In genomic region chr7:115258626-115259025, GRCm38 (mm10) we compare ENCODE assay signal across 19 mouse cellular contexts.
A peak's percentile ranks its signal among the peaks of the same experiment; 100 is the strongest.
DNase-seq lines count a peak whose midpoint lies in the region; ATAC-seq and TF ChIP-seq lines count a peak whose summit lies in the region.
"Had no signal": no experiment of that assay in that cellular context is flagged by ENCODE, and none has a peak within 500 bp of the region (broad histone marks: within the 10 kb centered on the region; RNA-seq: fewer than 3 reads in every experiment).

No protein-coding gene starts in this region.

- H3K9me3 ChIP-seq in forebrain, embryonic 10.5 days = no peaks in the 10 kb centered on the region
- no peaks in the 10 kb centered on the region for H3K9me3 ChIP-seq in forebrain, embryonic 11.5 days (ENCODE audit: control insufficient read depth, low read length)
- H3K9me3 ChIP-seq in stomach, postnatal 0 days (ENCODE audit: control insufficient read depth, low read length) = no peaks in the 10 kb centered on the region
- H3K9me3 ChIP-seq: G1E; midbrain, embryonic 12.5 days; neural tube, embryonic 13.5 days; stomach, embryonic 15.5 days had no signal

- ATAC-seq in forebrain, embryonic 11.5 days (replicated peaks; ENCODE audit: low FRiP score) = no peak
- no peak for ATAC-seq in stomach, postnatal 0 days (ENCODE audit: low FRiP score, low TSS enrichment)
- no peak for ATAC-seq in CD4-positive, CD25-positive, alpha-beta regulatory T cell, adult 4 months
- ATAC-seq: intestine, embryonic 16.5 days; liver, postnatal 0 days had no signal

- peaks cover 7% of the 10 kb centered on the region for H3K4me1 ChIP-seq in forebrain, embryonic 10.5 days
- no peaks in the 10 kb centered on the region for H3K4me1 ChIP-seq in forebrain, embryonic 11.5 days (replicated peaks; ENCODE audit: control insufficient read depth, insufficient read depth, low read length)
- H3K4me1 ChIP-seq in stomach, postnatal 0 days (replicated peaks; ENCODE audit: control insufficient read depth, insufficient read depth) = no peaks in the 10 kb centered on the region
- H3K4me1 ChIP-seq: midbrain, embryonic 12.5 days; neural tube, embryonic 13.5 days; stomach, embryonic 15.5 days had no signal

- peaks cover 4% of the 10 kb centered on the region; the same call in 1 of the 2 replicates for H3K27me3 ChIP-seq in forebrain, embryonic 10.5 days (ENCODE audit: poor library complexity, severe bottlenecking)
- H3K27me3 ChIP-seq in forebrain, embryonic 11.5 days (ENCODE audit: control insufficient read depth, insufficient read depth, low read length) = no peaks in the 10 kb centered on the region
- H3K27me3 ChIP-seq in stomach, postnatal 0 days (ENCODE audit: control insufficient read depth, insufficient read depth, low read length) = no peaks in the 10 kb centered on the region
- H3K27me3 ChIP-seq: midbrain, embryonic 12.5 days; neural tube, embryonic 13.5 days; stomach, embryonic 15.5 days had no signal

- H3K4me3 ChIP-seq in forebrain, embryonic 10.5 days = no peak overlapping the region
- no peak overlapping the region for H3K4me3 ChIP-seq in forebrain, embryonic 11.5 days (ENCODE audit: low read depth, low read length)
- H3K4me3 ChIP-seq in stomach, postnatal 0 days (ENCODE audit: low read depth, low read length) = no peak overlapping the region
- H3K4me3 ChIP-seq: midbrain, embryonic 12.5 days; neural tube, embryonic 13.5 days; stomach, embryonic 15.5 days had no signal

- H3K36me3 ChIP-seq in forebrain, embryonic 10.5 days (replicated peaks) = no peaks in the 10 kb centered on the region
- H3K36me3 ChIP-seq in forebrain, embryonic 11.5 days (ENCODE audit: control insufficient read depth, insufficient read depth, low read length) = no peaks in the 10 kb centered on the region
- H3K36me3 ChIP-seq in stomach, postnatal 0 days (ENCODE audit: control insufficient read depth, insufficient read depth, low read length) = no peaks in the 10 kb centered on the region
- H3K36me3 ChIP-seq: G1E; midbrain, embryonic 12.5 days; neural tube, embryonic 13.5 days; stomach, embryonic 15.5 days had no signal

- TF ChIP-seq CTCF in stomach, postnatal 0 days (IDR thresholded peaks at IDR 0.05; ENCODE audit: low read depth) = no peak

- H3K27ac ChIP-seq in forebrain, embryonic 10.5 days = 0 out of 2 replicates have a peak overlapping the region, but pooled peaks have one; percentile 25
- no peak overlapping the region for H3K27ac ChIP-seq in forebrain, embryonic 11.5 days (ENCODE audit: low read depth, low read length)
- H3K27ac ChIP-seq in stomach, postnatal 0 days (replicated peaks) = no peak overlapping the region
- H3K27ac ChIP-seq: midbrain, embryonic 12.5 days; neural tube, embryonic 13.5 days; stomach, embryonic 15.5 days had no signal

- no peak for DNase-seq in forebrain, embryonic 10.5 days (ENCODE audit: extremely low spot score, low spot score)
- DNase-seq in forebrain, embryonic 11.5 days (ENCODE audit: low spot score) = no peak
- DNase-seq in left cerebral cortex, postnatal 10 days (ENCODE audit: extremely low spot score in 1 of 2, low spot score in 2 of 2) = peak; percentile 7 to 22
- no peak for DNase-seq in left cerebral cortex, postnatal 36 days (ENCODE audit: low spot score in 2 of 2)
- DNase-seq in right cerebral cortex, postnatal 4 days = peak; percentile 6
- DNase-seq in right cerebral cortex, postnatal 25 days = no peak
- peak; percentile 14 for DNase-seq in stomach, postnatal 0 days (ENCODE audit: low spot score)
- DNase-seq: cerebellum, adult 18-20 months; heart, adult 18-20 months; kidney, postnatal 36 days; liver, postnatal 0 days; right cerebral cortex, postnatal 14 days; thymus, postnatal 4 days had no signal

- no peak overlapping the region for H3K4me2 ChIP-seq in forebrain, embryonic 11.5 days (ENCODE audit: low read depth, low read length, severe bottlenecking)
- H3K4me2 ChIP-seq in stomach, postnatal 0 days (replicated peaks; ENCODE audit: low read depth) = no peak overlapping the region
- H3K4me2 ChIP-seq: midbrain, embryonic 12.5 days; neural tube, embryonic 13.5 days; stomach, embryonic 15.5 days had no signal

- 38% methylated on average over 3 of the region's 3 CpGs for WGBS in forebrain, embryonic 10.5 days
- WGBS in forebrain, embryonic 11.5 days = 32% methylated on average over 3 of the region's 3 CpGs
- 36% methylated on average over 3 of the region's 3 CpGs for WGBS in stomach, postnatal 0 days

- H3K9ac ChIP-seq in forebrain, embryonic 11.5 days (ENCODE audit: low read length) = no peak overlapping the region
- no peak overlapping the region for H3K9ac ChIP-seq in stomach, postnatal 0 days (ENCODE audit: low read length)
- H3K9ac ChIP-seq: liver, postnatal 0 days; midbrain, embryonic 12.5 days; neural tube, embryonic 13.5 days; stomach, embryonic 15.5 days had no signal

- intact Hi-C loops in left cerebral cortex, postnatal 10 days (cut with DNase I) = no loop called here
- intact Hi-C loops in left cerebral cortex, postnatal 36 days (cut with DNase I) = no loop called here

- TF ChIP-seq EP300 in stomach, postnatal 0 days (optimal IDR thresholded peaks at IDR 0.05) = no peak

Comparison
In these comparisons a context has a peak if more than half of its experiments do, and no peak if none do; other contexts are left out.
1. DNase-seq: peak in left cerebral cortex, postnatal 10 days (2 of 2), right cerebral cortex, postnatal 4 days (single experiment) and stomach, postnatal 0 days (single experiment); none in forebrain, embryonic 10.5 days (single experiment), forebrain, embryonic 11.5 days (single experiment), left cerebral cortex, postnatal 36 days (0 of 2) and right cerebral cortex, postnatal 25 days (single experiment).